Comparison of ENCODE assay signal across 10 mouse cellular contexts in genomic region chr3:65379884-65380539, GRCm38 (mm10). TPM values are rescaled to one million over a fixed set of nuclear protein-coding genes. Genes with fewer than 3 reads are reported as not detected.
DNase-seq lines count a peak whose midpoint lies in the region; ATAC-seq and TF ChIP-seq lines count a peak whose summit lies in the region.
"Had no signal": no experiment of that assay in that cellular context is flagged by ENCODE, and none has a peak within 500 bp of the region (broad histone marks: within the 10 kb centered on the region; RNA-seq: fewer than 3 reads in every experiment).

No protein-coding gene starts in this region.

- no peaks in the 10 kb centered on the region for H3K4me1 ChIP-seq in hindbrain, embryonic 14.5 days (replicated peaks; ENCODE audit: control insufficient read depth, insufficient read depth, low read length)
- no peaks in the 10 kb centered on the region for H3K4me1 ChIP-seq in hindbrain, embryonic 10.5 days (replicated peaks)
- no peaks in the 10 kb centered on the region for H3K4me1 ChIP-seq in thymus, adult 2 months (replicated peaks; ENCODE audit: control insufficient read depth, insufficient read depth, low read length)
- H3K4me1 ChIP-seq in bone marrow, adult 2 months (ENCODE audit: control insufficient read depth, insufficient read depth, low read length), result no peaks in the 10 kb centered on the region
- H3K4me1 ChIP-seq in neural tube, embryonic 14.5 days (ENCODE audit: control insufficient read depth, insufficient read depth, low read length), result no peaks in the 10 kb centered on the region
- no peaks in the 10 kb centered on the region for H3K4me1 ChIP-seq in midbrain, embryonic 13.5 days (replicated peaks)
- H3K4me1 ChIP-seq: liver, embryonic 13.5 days had no signal

- H3K4me3 ChIP-seq in hindbrain, embryonic 14.5 days (replicated peaks; ENCODE audit: low read length), result no peak overlapping the region
- no peak overlapping the region for H3K4me3 ChIP-seq in hindbrain, embryonic 10.5 days
- no peak overlapping the region for H3K4me3 ChIP-seq in thymus, adult 2 months (ENCODE audit: control insufficient read depth, insufficient read depth, low read length)
- no peak overlapping the region for H3K4me3 ChIP-seq in bone marrow, adult 2 months (replicated peaks; ENCODE audit: control insufficient read depth, low read depth, low read length)
- H3K4me3 ChIP-seq in neural tube, embryonic 14.5 days (ENCODE audit: low read depth, low read length), result no peak overlapping the region
- no peak overlapping the region for H3K4me3 ChIP-seq in midbrain, embryonic 13.5 days (replicated peaks)
- H3K4me3 ChIP-seq: erythroblast, embryonic 14.5 days; liver, embryonic 13.5 days had no signal

- no peak for TF ChIP-seq CTCF in thymus, adult 2 months (IDR thresholded peaks at IDR 0.05; ENCODE audit: borderline replicate concordance, control insufficient read depth, extremely low read depth, insufficient read depth, low read length, poor library complexity)
- TF ChIP-seq CTCF in bone marrow, adult 2 months (IDR thresholded peaks at IDR 0.05; ENCODE audit: control insufficient read depth, insufficient read depth, low read length), result peak; percentile 69

- DNase-seq in hindbrain, embryonic 14.5 days (ENCODE audit: low spot score), result peak; percentile 69
- DNase-seq in hindbrain, embryonic 10.5 days (ENCODE audit: low spot score), result no peak
- DNase-seq in thymus, adult 2 months, result peak; percentile 41
- DNase-seq in thymus, adult 18-20 months, result no peak
- DNase-seq: liver, embryonic 13.5 days had no signal

- H3K4me2 ChIP-seq in hindbrain, embryonic 14.5 days (replicated peaks), result no peak overlapping the region
- no peak overlapping the region for H3K4me2 ChIP-seq in neural tube, embryonic 14.5 days (ENCODE audit: low read depth, low read length)
- no peak overlapping the region for H3K4me2 ChIP-seq in midbrain, embryonic 13.5 days (replicated peaks)
- H3K4me2 ChIP-seq: liver, embryonic 13.5 days had no signal

- no peak overlapping the region for H3K27ac ChIP-seq in hindbrain, embryonic 14.5 days
- H3K27ac ChIP-seq in hindbrain, embryonic 10.5 days, result no peak overlapping the region
- H3K27ac ChIP-seq in thymus, adult 2 months (ENCODE audit: control insufficient read depth, insufficient read depth, low read length), result no peak overlapping the region
- no peak overlapping the region for H3K27ac ChIP-seq in bone marrow, adult 2 months (ENCODE audit: control insufficient read depth, insufficient read depth, low read depth, low read length, poor library complexity)
- H3K27ac ChIP-seq in neural tube, embryonic 14.5 days (ENCODE audit: low read depth, low read length), result no peak overlapping the region
- H3K27ac ChIP-seq in midbrain, embryonic 13.5 days, result no peak overlapping the region
- H3K27ac ChIP-seq: liver, embryonic 13.5 days had no signal

- no peak overlapping the region for H3K9ac ChIP-seq in hindbrain, embryonic 14.5 days
- H3K9ac ChIP-seq in neural tube, embryonic 14.5 days (replicated peaks; ENCODE audit: low read depth, low read length), result no peak overlapping the region
- H3K9ac ChIP-seq in midbrain, embryonic 13.5 days (replicated peaks), result no peak overlapping the region
- H3K9ac ChIP-seq: liver, embryonic 13.5 days had no signal

- 74% methylated on average over 4 of the region's 4 CpGs for WGBS in hindbrain, embryonic 14.5 days
- WGBS in hindbrain, embryonic 10.5 days, result 76% methylated on average over 4 of the region's 4 CpGs
- 75% methylated on average over 4 of the region's 4 CpGs for WGBS in thymus, adult 2 months
- WGBS in bone marrow, adult 2 months, result 51% methylated on average over 4 of the region's 4 CpGs
- 74% methylated on average over 4 of the region's 4 CpGs for WGBS in neural tube, embryonic 14.5 days
- 66% methylated on average over 4 of the region's 4 CpGs for WGBS in midbrain, embryonic 13.5 days

- H3K27me3 ChIP-seq in hindbrain, embryonic 14.5 days (ENCODE audit: control insufficient read depth, insufficient read depth, low read length), result no peaks in the 10 kb centered on the region
- no peaks in the 10 kb centered on the region for H3K27me3 ChIP-seq in hindbrain, embryonic 10.5 days (ENCODE audit: insufficient read depth, poor library complexity, severe bottlenecking)
- H3K27me3 ChIP-seq in thymus, adult 2 months (ENCODE audit: control insufficient read depth, insufficient read depth, low read length), result no peaks in the 10 kb centered on the region
- H3K27me3 ChIP-seq in neural tube, embryonic 14.5 days (ENCODE audit: control insufficient read depth, insufficient read depth, low read length), result no peaks in the 10 kb centered on the region
- no peaks in the 10 kb centered on the region for H3K27me3 ChIP-seq in midbrain, embryonic 13.5 days
- H3K27me3 ChIP-seq: liver, embryonic 13.5 days had no signal

- peaks cover 78% of the 10 kb centered on the region for H3K36me3 ChIP-seq in hindbrain, embryonic 14.5 days (replicated peaks; ENCODE audit: control insufficient read depth, insufficient read depth)
- H3K36me3 ChIP-seq in hindbrain, embryonic 10.5 days, result peaks cover 87% of the 10 kb centered on the region
- peaks cover 36% of the 10 kb centered on the region for H3K36me3 ChIP-seq in thymus, adult 2 months (ENCODE audit: control insufficient read depth, insufficient read depth, low read length)
- H3K36me3 ChIP-seq in neural tube, embryonic 14.5 days (ENCODE audit: control insufficient read depth, insufficient read depth, low read length), result peaks cover 34% of the 10 kb centered on the region
- peaks cover 44% of the 10 kb centered on the region for H3K36me3 ChIP-seq in midbrain, embryonic 13.5 days

- no peak for ATAC-seq in hindbrain, embryonic 14.5 days (ENCODE audit: low FRiP score)
- ATAC-seq in granulocyte monocyte progenitor cell, adult 5-6 weeks (replicated peaks; ENCODE audit: poor library complexity, severe bottlenecking), result peak; percentile 69
- 0 out of 2 replicates have a peak, but pooled peaks have one; percentile 49 for ATAC-seq in neural tube, embryonic 14.5 days (ENCODE audit: low read depth)
- ATAC-seq in midbrain, embryonic 13.5 days, result no peak

- no peak for TF ChIP-seq POLR2A in thymus, adult 2 months (IDR thresholded peaks at IDR 0.05; ENCODE audit: control insufficient read depth, extremely low read depth, insufficient read depth, low read length, poor library complexity)
- no peak for TF ChIP-seq POLR2A in bone marrow, adult 2 months (IDR thresholded peaks at IDR 0.05; ENCODE audit: borderline replicate concordance, control insufficient read depth, low read depth, low read length)

- no peaks in the 10 kb centered on the region for H3K9me3 ChIP-seq in hindbrain, embryonic 14.5 days (ENCODE audit: control insufficient read depth, low read length)
- H3K9me3 ChIP-seq in hindbrain, embryonic 10.5 days, result no peaks in the 10 kb centered on the region
- H3K9me3 ChIP-seq in neural tube, embryonic 14.5 days (ENCODE audit: control insufficient read depth, low read length), result no peaks in the 10 kb centered on the region
- no peaks in the 10 kb centered on the region for H3K9me3 ChIP-seq in midbrain, embryonic 13.5 days
- H3K9me3 ChIP-seq: liver, embryonic 13.5 days had no signal

RNA-seq across cellular contexts. Expression of gene Ssr3, which starts 12.4 kb away (rescaled TPM):
- 193 and 215 TPM in 2 replicates for polyA plus RNA-seq in hindbrain, embryonic 14.5 days (2014; fragmentation: Nextera tagmentation; extraction: Ambion mirVana)
- polyA plus RNA-seq in hindbrain, embryonic 10.5 days (2016; fragmentation: Nextera tagmentation; extraction: Ambion mirVana), result 180 and 231 TPM in 2 replicates
- polyA plus RNA-seq in thymus, adult 2 months (2012; rRNA removed), result 49.9 and 55.2 TPM in 2 replicates
- 33.0 and 47.9 TPM in 2 replicates for polyA plus RNA-seq in bone marrow, adult 2 months (2011; ENCODE audit: insufficient read depth, insufficient read length, low replicate concordance, missing spikeins)
- total RNA-seq in granulocyte monocyte progenitor cell, adult 5-6 weeks (2014; fragmentation: Nextera tagmentation), result 316 and 354 TPM in 2 replicates
- total RNA-seq in granulocyte monocyte progenitor cell, adult 5-6 weeks (2017), result 429 and 473 TPM in 2 replicates
- 160 and 192 TPM in 2 replicates for polyA plus RNA-seq in neural tube, embryonic 14.5 days (2014; fragmentation: Nextera tagmentation; extraction: Ambion mirVana)
- polyA plus RNA-seq in midbrain, embryonic 13.5 days (2015; fragmentation: Nextera tagmentation; extraction: Ambion mirVana), result 171 and 177 TPM in 2 replicates

Comparison
In these comparisons a context has a peak if more than half of its experiments do, and no peak if none do; other contexts are left out.
1. DNase-seq: peak in hindbrain, embryonic 14.5 days (single experiment) and thymus, adult 2 months (single experiment); none in hindbrain, embryonic 10.5 days (single experiment) and thymus, adult 18-20 months (0 of 2).
2. ATAC-seq: peak in granulocyte monocyte progenitor cell, adult 5-6 weeks (single experiment) and neural tube, embryonic 14.5 days (single experiment); none in hindbrain, embryonic 14.5 days (single experiment) and midbrain, embryonic 13.5 days (single experiment).